Mouse (Mus musculus) liver, embryonic 13.5 days (tissue): ENCODE results near the gene Nkrf. TPM values are rescaled to one million over a fixed set of nuclear protein-coding genes. Genes with fewer than 3 reads are reported as not detected.
"Not testable (repeated sequence)": the region's sequence is repeated elsewhere in the genome, so short reads cannot be mapped to it uniquely, and the experiment has no call there.

ENCODE experiments used
- ATAC-seq: fragments of 200-750 bp; cut with Nextera tagmentation; 2 replicates; pipeline ENCODE4 v1.8.0; 2017; ENCODE audit warnings: low read depth, mild to moderate bottlenecking, moderate number of reproducible peaks, moderate library complexity
- DNase-seq: peaks from one replicate; pipeline ENCODE4 v3.0.0; 2022
- H3K27ac ChIP-seq: fragments of 300-500 bp; sonication (generic); 2 replicates; pipeline ENCODE4 v1.5.1; 2015; ENCODE audit warnings: moderate library complexity, mild to moderate bottlenecking, inconsistent platforms
- H3K27me3 ChIP-seq: fragments of 300-500 bp; sonication (generic); 2 replicates; pipeline ENCODE4 v1.6.1; 2015; ENCODE audit warnings: mild to moderate bottlenecking, inconsistent platforms
- H3K36me3 ChIP-seq: fragments of 300-500 bp; sonication (generic); 2 replicates; pipeline ENCODE4 v1.6.1; 2015; ENCODE audit warnings: mild to moderate bottlenecking, inconsistent platforms
- H3K4me1 ChIP-seq: fragments of 300-500 bp; sonication (generic); replicated peaks from 2 replicates; pipeline ENCODE4 v1.6.1; 2015; ENCODE audit warnings: inconsistent platforms
- H3K4me2 ChIP-seq: fragments of 300-500 bp; sonication (generic); 2 replicates; pipeline ENCODE4 v1.6.1; 2015; ENCODE audit warnings: inconsistent platforms, mild to moderate bottlenecking, moderate library complexity
- H3K4me3 ChIP-seq: fragments of 300-500 bp; sonication (generic); replicated peaks from 2 replicates; pipeline ENCODE4 v1.5.1; 2015; ENCODE audit warnings: mild to moderate bottlenecking, inconsistent platforms
- H3K9ac ChIP-seq: fragments of 300-500 bp; sonication (generic); 2 replicates; pipeline ENCODE4 v1.6.1; 2015; ENCODE audit warnings: mild to moderate bottlenecking, inconsistent platforms
- H3K9me3 ChIP-seq: fragments of 300-500 bp; sonication (generic); replicated peaks from 2 replicates; pipeline ENCODE4 v1.6.1; 2016; ENCODE audit warnings: inconsistent platforms
- WGBS: fragments of 180-500 bp; shearing (Covaris S2); methylation state at CpG from one replicate; pipeline ENCODE4 v1.1.7; 2015; ENCODE audit not compliant: insufficient replicate concordance; 5-methylcytosine and 5-hydroxymethylcytosine counted together
- polyA plus RNA-seq: library from polyadenylated mRNA; unstranded; fragments of >200 nt; fragmentation: Nextera tagmentation; extraction: Ambion mirVana; gene quantifications from 2 replicates; pipeline ENCODE4 v1.2.1, GENCODE M21; 2015

Nkrf gene
- polyA plus RNA-seq, 1 experiment from 2014 or later = 1.1 TPM

- ATAC-seq = peak; percentile 93
- peak; percentile 87 for DNase-seq
- Histone ChIP-seq H3K4me3 (peak overlapping the region; percentile 70), H3K27ac (peak overlapping the region; percentile 72), H3K4me2 (peak overlapping the region; percentile 83), H3K9me3 (no peaks in the 10 kb centered on the region), H3K4me1 (peaks cover 8% of the 10 kb centered on the region), H3K9ac (peak overlapping the region; percentile 79), H3K36me3 (no peaks in the 10 kb centered on the region), H3K27me3 (no peaks in the 10 kb centered on the region)
- WGBS = 13% methylated on average over 32 of the region's 32 CpGs
Measured at GRCm38 (mm10) chrX:36903115-36903768, 543 bp upstream of the Nkrf start.

DNA sequence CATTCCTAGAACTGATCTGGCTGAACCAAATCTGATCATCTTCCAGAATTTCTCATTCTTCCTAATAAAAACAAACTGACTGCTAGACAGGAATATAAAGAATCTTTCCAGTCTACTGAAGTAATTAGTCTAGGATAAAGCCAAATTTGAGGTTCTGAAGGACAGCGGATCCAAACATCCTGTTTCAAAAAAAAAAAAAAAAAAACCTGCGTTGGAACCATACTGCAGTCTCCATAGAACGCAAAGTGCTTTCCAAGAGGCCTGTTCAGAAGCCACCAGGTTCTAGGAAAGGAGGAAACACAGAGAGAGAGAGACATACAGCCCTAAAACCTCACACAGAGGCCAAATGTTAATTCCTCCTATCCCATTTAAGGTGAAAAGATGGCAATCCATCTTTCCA is 1.0 kb downstream of the Nkrf start:
- no peak for ATAC-seq
- Histone ChIP-seq H3K27ac (no peak overlapping the region), H3K27me3 (no peaks in the 10 kb centered on the region), H3K36me3 (no peaks in the 10 kb centered on the region), H3K4me1 (peaks cover 8% of the 10 kb centered on the region), H3K4me3 (peak overlapping the region; percentile 70), H3K4me2 (peak overlapping the region; percentile 83), H3K9me3 (no peaks in the 10 kb centered on the region), H3K9ac (peak overlapping the region; percentile 79)
- 23% methylated on average over 3 of the region's 3 CpGs for WGBS
- DNase-seq = no peak

DNA sequence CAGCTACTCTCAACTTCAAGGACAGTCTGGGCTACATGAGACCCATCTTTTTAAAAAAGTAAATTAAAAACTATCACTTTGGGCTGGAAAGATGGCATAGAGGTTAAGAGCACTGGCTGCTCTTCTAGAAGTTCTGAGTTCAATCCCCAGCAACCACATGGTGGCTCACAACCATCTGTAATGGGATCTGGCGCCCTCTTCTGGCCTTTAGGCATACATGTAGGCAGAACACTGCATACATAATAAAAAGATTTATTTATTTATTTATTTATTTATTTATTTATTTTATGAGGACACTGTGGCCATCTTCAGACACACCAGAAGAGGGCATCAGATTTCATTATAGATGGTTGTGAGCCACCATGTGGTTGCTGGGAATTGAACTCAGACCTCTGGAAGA is 3.8 kb downstream of the Nkrf start:
- H3K9ac ChIP-seq, H3K27ac ChIP-seq, H3K27me3 ChIP-seq, H3K4me1 ChIP-seq, DNase-seq, H3K9me3 ChIP-seq, H3K36me3 ChIP-seq, H3K4me3 ChIP-seq, ATAC-seq, H3K4me2 ChIP-seq: not testable (repeated sequence)
- 13% methylated on average over 1 of the region's 1 CpGs for WGBS

DNA sequence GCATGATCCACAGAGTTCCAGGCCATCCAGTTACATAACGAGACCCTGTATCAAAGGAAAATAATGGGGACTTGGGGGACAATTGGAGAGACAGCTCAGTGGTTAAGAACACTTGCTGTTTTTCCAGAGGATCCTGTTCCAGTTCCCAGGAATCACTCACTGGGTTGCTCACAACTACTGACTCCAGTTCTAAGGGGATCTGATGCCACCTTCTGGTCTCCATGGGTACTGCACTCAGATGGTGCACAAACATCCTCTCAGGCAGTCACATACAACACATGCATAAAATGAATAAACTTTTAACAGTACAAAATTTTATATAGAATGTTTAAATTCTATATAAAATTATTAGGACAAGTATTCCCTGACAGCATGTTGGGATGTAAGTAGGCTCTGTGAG is 18.0 kb downstream of the Nkrf start:
- no peaks in the 10 kb centered on the region for H3K4me1 ChIP-seq
- WGBS = 86% methylated on average over 1 of the region's 1 CpGs
- peaks cover 13% of the 10 kb centered on the region; the same call in 1 of the 2 replicates for H3K36me3 ChIP-seq
- H3K9me3 ChIP-seq = no peaks in the 10 kb centered on the region
- no peak overlapping the region for H3K27ac ChIP-seq
- ATAC-seq = no peak
- no peak overlapping the region for H3K4me2 ChIP-seq
- no peaks in the 10 kb centered on the region for H3K27me3 ChIP-seq
- H3K9ac ChIP-seq = no peak overlapping the region
- DNase-seq = no peak
- no peak overlapping the region for H3K4me3 ChIP-seq

- DNase-seq = no peak
- H3K4me2 ChIP-seq = peak overlapping the region; percentile 78
- peak overlapping the region; percentile 69 for H3K27ac ChIP-seq
- 12% methylated on average over 26 of the region's 36 CpGs for WGBS
- ATAC-seq = peak; percentile 39
- H3K4me1 ChIP-seq = peaks cover 13% of the 10 kb centered on the region
- peaks cover 3% of the 10 kb centered on the region; the same call in 1 of the 2 replicates for H3K36me3 ChIP-seq
- H3K9ac ChIP-seq = peak overlapping the region; percentile 91
- H3K9me3 ChIP-seq = no peaks in the 10 kb centered on the region
- H3K4me3 ChIP-seq = peak overlapping the region; percentile 81
- no peaks in the 10 kb centered on the region for H3K27me3 ChIP-seq
Measured at GRCm38 (mm10) chrX:36874704-36875128, 28.0 kb downstream of the Nkrf start.

- ATAC-seq (peak; percentile 95), DNase-seq (peak; percentile 82)
- no peaks in the 10 kb centered on the region for H3K9me3 ChIP-seq
- H3K4me3 ChIP-seq = peak overlapping the region; percentile 81
- peak overlapping the region; percentile 91 for H3K9ac ChIP-seq
- H3K4me2 ChIP-seq = peak overlapping the region; percentile 78
- H3K27me3 ChIP-seq = no peaks in the 10 kb centered on the region
- 6% methylated on average over 55 of the region's 57 CpGs for WGBS
- peaks cover 3% of the 10 kb centered on the region; the same call in 1 of the 2 replicates for H3K36me3 ChIP-seq
- peaks cover 13% of the 10 kb centered on the region for H3K4me1 ChIP-seq
- peak overlapping the region; percentile 69 for H3K27ac ChIP-seq
Measured at GRCm38 (mm10) chrX:36874178-36874696, 28.5 kb downstream of the Nkrf start.

- Histone ChIP-seq H3K9ac (peak within 1 kb of the TSS; percentile 91), H3K36me3 (peaks cover 3% of the 10 kb centered on the region; the same call in 1 of the 2 replicates), H3K4me3 (peak within 1 kb of the TSS; percentile 81), H3K27ac (peak within 1 kb of the TSS; percentile 69), H3K27me3 (no peaks in the 10 kb centered on the region), H3K4me2 (peak within 1 kb of the TSS; percentile 78), H3K4me1 (peaks cover 13% of the 10 kb centered on the region), H3K9me3 (no peaks in the 10 kb centered on the region)
- WGBS = 11% methylated on average over 8 of the region's 8 CpGs
- ATAC-seq = 0 out of 2 replicates have a peak, but pooled peaks have one; percentile 16
- no peak for DNase-seq
Measured at GRCm38 (mm10) chrX:36873765-36874164, 28.9 kb downstream of the Nkrf start, which contains the start of the genes Ube2a and C330007P06Rik. Gene Ube2a (plus strand): TSS chrX:36873900. Gene C330007P06Rik (minus strand): TSS chrX:36874111.

DNA sequence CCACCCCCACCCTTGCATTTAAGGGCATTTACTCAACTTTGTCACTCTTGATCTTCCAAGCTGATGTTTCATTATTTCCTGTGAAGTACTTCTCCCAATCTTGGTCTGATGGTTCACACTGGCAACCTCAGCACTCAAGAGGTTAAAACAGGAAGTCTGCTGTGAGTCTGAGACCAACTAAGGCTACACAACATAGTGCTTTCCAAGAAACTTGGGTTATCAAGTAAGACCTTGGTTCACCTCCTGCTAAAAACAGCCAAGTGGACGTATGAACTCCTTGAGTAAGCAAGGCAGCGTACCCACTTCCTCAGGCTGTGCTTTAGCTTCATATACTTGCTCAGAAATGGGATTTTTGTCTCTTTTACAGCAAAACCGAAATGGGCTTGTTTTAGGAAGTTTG is 32.3 kb downstream of the Nkrf start:
- Histone ChIP-seq H3K4me1 (peaks cover 9% of the 10 kb centered on the region), H3K4me3 (no peak overlapping the region), H3K9me3 (no peaks in the 10 kb centered on the region), H3K27ac (no peak overlapping the region), H3K27me3 (no peaks in the 10 kb centered on the region), H3K36me3 (no peaks in the 10 kb centered on the region), H3K9ac (no peak overlapping the region), H3K4me2 (no peak overlapping the region)
- no peak for DNase-seq
- no peak for ATAC-seq
- 36% methylated on average over 3 of the region's 3 CpGs for WGBS

- 50% methylated on average over 8 of the region's 8 CpGs for WGBS
- H3K4me2 ChIP-seq = peak overlapping the region; percentile 55
- no peaks in the 10 kb centered on the region for H3K9me3 ChIP-seq
- no peak for DNase-seq
- peak overlapping the region; percentile 62 for H3K4me3 ChIP-seq
- peaks cover 11% of the 10 kb centered on the region for H3K4me1 ChIP-seq
- H3K36me3 ChIP-seq = no peaks in the 10 kb centered on the region
- H3K9ac ChIP-seq = peak overlapping the region; percentile 23; the same call in 1 of the 2 replicates
- H3K27ac ChIP-seq = peak overlapping the region; percentile 62; the same call in 1 of the 2 replicates
- ATAC-seq = no peak
- no peaks in the 10 kb centered on the region for H3K27me3 ChIP-seq
Measured at GRCm38 (mm10) chrX:36864609-36865328, 37.9 kb downstream of the Nkrf start.

GRCm38 (mm10) chrX:36863766-36864608 is 38.7 kb downstream of the Nkrf start:
- no peaks in the 10 kb centered on the region for H3K27me3 ChIP-seq
- H3K4me3 ChIP-seq = peak overlapping the region; percentile 62
- DNase-seq (peak; percentile 73), ATAC-seq (peak; percentile 85)
- H3K9me3 ChIP-seq = no peaks in the 10 kb centered on the region
- H3K4me2 ChIP-seq = peak overlapping the region; percentile 69
- WGBS = 14% methylated on average over 43 of the region's 44 CpGs
- no peaks in the 10 kb centered on the region for H3K36me3 ChIP-seq
- H3K4me1 ChIP-seq = peaks cover 11% of the 10 kb centered on the region
- peak overlapping the region; percentile 67 for H3K9ac ChIP-seq
- H3K27ac ChIP-seq = peak overlapping the region; percentile 62
